Mouse (Mus musculus): ENCODE data around the gene Zcchc24. TPM values are rescaled to one million over a fixed set of nuclear protein-coding genes. Genes with fewer than 3 reads are reported as not detected.

Zcchc24 gene
- polyA plus RNA-seq, 1 experiment from 2014 or later: 13.4 TPM

GRCm38 (mm10) chr14:25725032-25725497 is 43.8 kb downstream of the Zcchc24 start:
- Histone ChIP-seq H3K4me2 (replicated peaks; ENCODE audit: low read depth, low read length) (no peak overlapping the region), H3K4me3 (ENCODE audit: low read depth, low read length) (no peak overlapping the region), H3K27ac (ENCODE audit: low read depth, low read length) (no peak overlapping the region), H3K9me3 (ENCODE audit: control insufficient read depth, low read length) (no peaks in the 10 kb centered on the region), H3K36me3 (ENCODE audit: control insufficient read depth, insufficient read depth, low read length) (no peaks in the 10 kb centered on the region), H3K9ac (ENCODE audit: low read depth, low read length) (no peak overlapping the region), H3K4me1 (replicated peaks; ENCODE audit: control insufficient read depth, insufficient read depth, low read length) (no peaks in the 10 kb centered on the region), H3K27me3 (ENCODE audit: control insufficient read depth, insufficient read depth, low read length) (no peaks in the 10 kb centered on the region)
- ATAC-seq (ENCODE audit: low FRiP score) (no peak), DNase-seq (ENCODE audit: low spot score) (no peak)
- 47% methylated on average over 5 of the region's 11 CpGs for WGBS

- ATAC-seq (ENCODE audit: low FRiP score): no peak
- WGBS: 89% methylated on average over 5 of the region's 5 CpGs
- DNase-seq (ENCODE audit: low spot score): no peak
- Histone ChIP-seq H3K4me2 (replicated peaks; ENCODE audit: low read depth, low read length) (no peak overlapping the region), H3K9me3 (ENCODE audit: control insufficient read depth, low read length) (no peaks in the 10 kb centered on the region), H3K4me1 (replicated peaks; ENCODE audit: control insufficient read depth, insufficient read depth, low read length) (no peaks in the 10 kb centered on the region), H3K4me3 (ENCODE audit: low read depth, low read length) (no peak overlapping the region), H3K9ac (ENCODE audit: low read depth, low read length) (no peak overlapping the region), H3K27ac (ENCODE audit: low read depth, low read length) (no peak overlapping the region), H3K36me3 (ENCODE audit: control insufficient read depth, insufficient read depth, low read length) (no peaks in the 10 kb centered on the region), H3K27me3 (ENCODE audit: control insufficient read depth, insufficient read depth, low read length) (no peaks in the 10 kb centered on the region)
Observed at GRCm38 (mm10) chr14:25720962-25721707, 47.7 kb downstream of the Zcchc24 start.

GRCm38 (mm10) chr14:25719371-25719770 is 49.5 kb downstream of the Zcchc24 start:
- Histone ChIP-seq H3K9ac (ENCODE audit: low read depth, low read length) (no peak overlapping the region), H3K4me3 (ENCODE audit: low read depth, low read length) (no peak overlapping the region), H3K9me3 (ENCODE audit: control insufficient read depth, low read length) (no peaks in the 10 kb centered on the region), H3K27me3 (ENCODE audit: control insufficient read depth, insufficient read depth, low read length) (no peaks in the 10 kb centered on the region), H3K4me2 (replicated peaks; ENCODE audit: low read depth, low read length) (no peak overlapping the region), H3K36me3 (ENCODE audit: control insufficient read depth, insufficient read depth, low read length) (no peaks in the 10 kb centered on the region), H3K4me1 (replicated peaks; ENCODE audit: control insufficient read depth, insufficient read depth, low read length) (no peaks in the 10 kb centered on the region), H3K27ac (ENCODE audit: low read depth, low read length) (no peak overlapping the region)
- no peak for ATAC-seq (ENCODE audit: low FRiP score)
- WGBS: 60% methylated on average over 9 of the region's 9 CpGs
- no peak for DNase-seq (ENCODE audit: low spot score)

- H3K9me3 ChIP-seq (ENCODE audit: control insufficient read depth, low read length): no peaks in the 10 kb centered on the region
- H3K27ac ChIP-seq (ENCODE audit: low read depth, low read length): no peak overlapping the region
- WGBS: 4% methylated on average over 2 of the region's 2 CpGs
- H3K36me3 ChIP-seq (ENCODE audit: control insufficient read depth, insufficient read depth, low read length): no peaks in the 10 kb centered on the region
- no peaks in the 10 kb centered on the region for H3K27me3 ChIP-seq (ENCODE audit: control insufficient read depth, insufficient read depth, low read length)
- DNase-seq (ENCODE audit: low spot score): peak; percentile 45
- no peaks in the 10 kb centered on the region for H3K4me1 ChIP-seq (replicated peaks; ENCODE audit: control insufficient read depth, insufficient read depth, low read length)
- H3K4me3 ChIP-seq (ENCODE audit: low read depth, low read length): no peak overlapping the region
- H3K9ac ChIP-seq (ENCODE audit: low read depth, low read length): no peak overlapping the region
- ATAC-seq (ENCODE audit: low FRiP score): no peak
- H3K4me2 ChIP-seq (replicated peaks; ENCODE audit: low read depth, low read length): no peak overlapping the region
Observed at GRCm38 (mm10) chr14:25718471-25718870, 50.4 kb downstream of the Zcchc24 start.

- no peak overlapping the region for H3K9ac ChIP-seq (ENCODE audit: low read depth, low read length)
- no peaks in the 10 kb centered on the region for H3K9me3 ChIP-seq (ENCODE audit: control insufficient read depth, low read length)
- no peak overlapping the region for H3K27ac ChIP-seq (ENCODE audit: low read depth, low read length)
- WGBS: 82% methylated on average over 8 of the region's 8 CpGs
- H3K4me1 ChIP-seq (replicated peaks; ENCODE audit: control insufficient read depth, insufficient read depth, low read length): no peaks in the 10 kb centered on the region
- H3K36me3 ChIP-seq (ENCODE audit: control insufficient read depth, insufficient read depth, low read length): no peaks in the 10 kb centered on the region
- ATAC-seq (ENCODE audit: low FRiP score): no peak
- no peak overlapping the region for H3K4me3 ChIP-seq (ENCODE audit: low read depth, low read length)
- H3K27me3 ChIP-seq (ENCODE audit: control insufficient read depth, insufficient read depth, low read length): no peaks in the 10 kb centered on the region
- no peak for DNase-seq (ENCODE audit: low spot score)
- H3K4me2 ChIP-seq (replicated peaks; ENCODE audit: low read depth, low read length): no peak overlapping the region
Observed at GRCm38 (mm10) chr14:25717718-25718117, 51.1 kb downstream of the Zcchc24 start.

GRCm38 (mm10) chr14:25716528-25716927 is 52.3 kb downstream of the Zcchc24 start:
- Histone ChIP-seq H3K9me3 (ENCODE audit: control insufficient read depth, low read length) (no peaks in the 10 kb centered on the region), H3K27me3 (ENCODE audit: control insufficient read depth, insufficient read depth, low read length) (no peaks in the 10 kb centered on the region), H3K4me1 (replicated peaks; ENCODE audit: control insufficient read depth, insufficient read depth, low read length) (no peaks in the 10 kb centered on the region), H3K4me2 (replicated peaks; ENCODE audit: low read depth, low read length) (no peak overlapping the region), H3K27ac (ENCODE audit: low read depth, low read length) (no peak overlapping the region), H3K4me3 (ENCODE audit: low read depth, low read length) (no peak overlapping the region), H3K36me3 (ENCODE audit: control insufficient read depth, insufficient read depth, low read length) (no peaks in the 10 kb centered on the region), H3K9ac (ENCODE audit: low read depth, low read length) (no peak overlapping the region)
- no peak for ATAC-seq (ENCODE audit: low FRiP score)
- 81% methylated on average over 1 of the region's 1 CpGs for WGBS
- DNase-seq (ENCODE audit: low spot score): no peak

GRCm38 (mm10) chr14:25713443-25713842 is 55.4 kb downstream of the Zcchc24 start:
- 19% methylated on average over 4 of the region's 4 CpGs for WGBS
- H3K9ac ChIP-seq (ENCODE audit: low read depth, low read length): no peak overlapping the region
- H3K4me2 ChIP-seq (replicated peaks; ENCODE audit: low read depth, low read length): no peak overlapping the region
- H3K27me3 ChIP-seq (ENCODE audit: control insufficient read depth, insufficient read depth, low read length): no peaks in the 10 kb centered on the region
- no peaks in the 10 kb centered on the region for H3K36me3 ChIP-seq (ENCODE audit: control insufficient read depth, insufficient read depth, low read length)
- no peaks in the 10 kb centered on the region for H3K9me3 ChIP-seq (ENCODE audit: control insufficient read depth, low read length)
- no peaks in the 10 kb centered on the region; the same call in 1 of the 2 replicates for H3K4me1 ChIP-seq (replicated peaks; ENCODE audit: control insufficient read depth, insufficient read depth, low read length)
- ATAC-seq (ENCODE audit: low FRiP score) (no peak), DNase-seq (ENCODE audit: low spot score) (no peak)
- H3K4me3 ChIP-seq (ENCODE audit: low read depth, low read length): no peak overlapping the region
- no peak overlapping the region for H3K27ac ChIP-seq (ENCODE audit: low read depth, low read length)

GRCm38 (mm10) chr14:25711602-25712001 is 57.2 kb downstream of the Zcchc24 start:
- Histone ChIP-seq H3K9me3 (ENCODE audit: control insufficient read depth, low read length) (no peaks in the 10 kb centered on the region), H3K4me2 (replicated peaks; ENCODE audit: low read depth, low read length) (no peak overlapping the region), H3K4me3 (ENCODE audit: low read depth, low read length) (no peak overlapping the region), H3K4me1 (replicated peaks; ENCODE audit: control insufficient read depth, insufficient read depth, low read length) (no peaks in the 10 kb centered on the region; the same call in 1 of the 2 replicates), H3K36me3 (ENCODE audit: control insufficient read depth, insufficient read depth, low read length) (no peaks in the 10 kb centered on the region), H3K27me3 (ENCODE audit: control insufficient read depth, insufficient read depth, low read length) (no peaks in the 10 kb centered on the region), H3K9ac (ENCODE audit: low read depth, low read length) (no peak overlapping the region), H3K27ac (ENCODE audit: low read depth, low read length) (no peak overlapping the region)
- DNase-seq (ENCODE audit: low spot score) (no peak), ATAC-seq (ENCODE audit: low FRiP score) (no peak)
- WGBS: 65% methylated on average over 8 of the region's 8 CpGs

- WGBS: 82% methylated on average over 7 of the region's 7 CpGs
- H3K36me3 ChIP-seq (ENCODE audit: control insufficient read depth, insufficient read depth, low read length): no peaks in the 10 kb centered on the region
- no peak overlapping the region for H3K27ac ChIP-seq (ENCODE audit: low read depth, low read length)
- H3K4me1 ChIP-seq (replicated peaks; ENCODE audit: control insufficient read depth, insufficient read depth, low read length): no peaks in the 10 kb centered on the region; the same call in 1 of the 2 replicates
- H3K4me2 ChIP-seq (replicated peaks; ENCODE audit: low read depth, low read length): no peak overlapping the region
- DNase-seq (ENCODE audit: low spot score): no peak
- ATAC-seq (ENCODE audit: low FRiP score): no peak
- H3K9ac ChIP-seq (ENCODE audit: low read depth, low read length): no peak overlapping the region
- no peak overlapping the region for H3K4me3 ChIP-seq (ENCODE audit: low read depth, low read length)
- H3K27me3 ChIP-seq (ENCODE audit: control insufficient read depth, insufficient read depth, low read length): no peaks in the 10 kb centered on the region
- no peaks in the 10 kb centered on the region for H3K9me3 ChIP-seq (ENCODE audit: control insufficient read depth, low read length)
Observed at GRCm38 (mm10) chr14:25711177-25711576, 57.7 kb downstream of the Zcchc24 start.

Measured in hindbrain, embryonic 11.5 days (tissue).